Mouse (Mus musculus): ENCODE measurements around the gene Aif1l. TPM values are rescaled to one million over a fixed set of nuclear protein-coding genes. Genes with fewer than 3 reads are reported as not detected.

Gene Aif1l
- polyA plus RNA-seq, 1 experiment from 2014 or later: 110 TPM

DNA sequence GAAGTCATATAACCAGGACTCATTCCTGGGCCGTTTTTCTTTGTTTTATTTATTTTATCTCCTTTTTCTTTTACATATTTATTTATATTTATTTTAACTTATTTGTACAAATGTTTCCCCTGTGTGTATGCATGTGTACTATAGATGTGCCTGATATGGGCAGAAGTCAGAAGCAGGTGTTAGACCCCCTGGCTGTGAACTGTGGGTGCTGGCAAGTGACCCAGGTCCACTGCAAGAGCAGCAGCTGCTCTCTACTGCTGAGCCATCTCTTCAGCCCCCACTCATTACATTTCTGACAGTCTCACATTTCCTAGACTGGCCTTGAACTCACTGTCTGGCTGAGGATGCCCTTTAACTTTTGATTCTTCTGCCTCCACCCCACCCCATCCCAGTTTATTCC, 11.6 kb upstream of the Aif1l start:
- no peak overlapping the region for H3K9ac ChIP-seq (ENCODE audit: low read length)
- no peak overlapping the region for H3K4me3 ChIP-seq (ENCODE audit: low read depth, low read length)
- no peaks in the 10 kb centered on the region for H3K4me1 ChIP-seq (ENCODE audit: control insufficient read depth, insufficient read depth, low read length)
- no peaks in the 10 kb centered on the region for H3K36me3 ChIP-seq (ENCODE audit: control insufficient read depth, insufficient read depth, low read length)
- no peaks in the 10 kb centered on the region for H3K9me3 ChIP-seq (ENCODE audit: control insufficient read depth, low read length)
- no peak overlapping the region for H3K27ac ChIP-seq (replicated peaks; ENCODE audit: low read depth, low read length)
- no peak overlapping the region for H3K4me2 ChIP-seq (ENCODE audit: low read depth, severe bottlenecking)
- no peak for ATAC-seq (ENCODE audit: insufficient number of reproducible peaks, low FRiP score, low TSS enrichment, low read depth)
- no peaks in the 10 kb centered on the region for H3K27me3 ChIP-seq (ENCODE audit: control insufficient read depth, insufficient read depth, low read length)
- WGBS: 92% methylated on average over 1 of the region's 1 CpGs
- no peak for DNase-seq (ENCODE audit: low spot score)

DNA sequence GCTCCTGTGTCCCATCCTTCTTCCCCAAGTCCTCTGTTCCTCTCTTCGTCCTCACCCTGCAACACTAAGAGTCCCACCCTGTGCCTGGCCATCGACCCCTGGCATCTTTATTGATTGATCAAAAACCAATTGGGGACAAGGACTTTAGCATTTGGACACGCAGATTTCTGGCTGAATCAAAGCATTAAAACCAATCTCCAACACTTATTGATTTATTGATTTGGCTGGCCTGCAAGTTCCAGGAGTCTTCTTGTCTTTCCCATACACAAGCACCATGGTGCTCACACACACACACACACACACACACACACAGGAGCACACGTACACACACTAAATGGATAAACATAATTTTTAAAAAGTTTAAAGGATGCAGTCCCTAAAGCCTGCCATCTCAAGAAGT, 6.9 kb upstream of the Aif1l start:
- Histone ChIP-seq H3K27me3 (ENCODE audit: control insufficient read depth, insufficient read depth, low read length) (no peaks in the 10 kb centered on the region), H3K36me3 (ENCODE audit: control insufficient read depth, insufficient read depth, low read length) (no peaks in the 10 kb centered on the region), H3K9ac (ENCODE audit: low read length) (no peak overlapping the region), H3K4me3 (ENCODE audit: low read depth, low read length) (no peak overlapping the region), H3K4me2 (ENCODE audit: low read depth, severe bottlenecking) (no peak overlapping the region), H3K27ac (replicated peaks; ENCODE audit: low read depth, low read length) (no peak overlapping the region), H3K4me1 (ENCODE audit: control insufficient read depth, insufficient read depth, low read length) (no peaks in the 10 kb centered on the region), H3K9me3 (ENCODE audit: control insufficient read depth, low read length) (no peaks in the 10 kb centered on the region)
- DNase-seq (ENCODE audit: low spot score): no peak
- ATAC-seq (ENCODE audit: insufficient number of reproducible peaks, low FRiP score, low TSS enrichment, low read depth): no peak
- 75% methylated on average over 4 of the region's 4 CpGs for WGBS

DNA sequence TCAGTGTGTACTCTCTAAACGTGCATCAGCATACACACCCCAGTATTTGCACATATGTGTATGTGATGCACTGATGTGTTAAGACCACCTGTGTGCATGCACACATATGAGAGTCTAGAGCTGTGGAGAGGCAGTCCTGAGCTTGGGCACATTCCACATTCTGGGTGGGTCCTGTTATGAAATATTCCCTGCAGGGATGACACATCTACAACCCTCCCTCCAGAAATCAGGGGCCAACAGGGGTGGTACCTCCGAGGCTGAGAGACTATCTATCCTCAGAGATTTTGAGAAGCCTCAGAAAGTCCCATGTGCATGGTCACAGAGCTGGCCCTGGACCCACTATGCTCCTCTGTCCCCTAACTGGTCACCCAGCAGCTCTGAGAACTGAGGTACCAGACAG, 4.4 kb upstream of the Aif1l start:
- DNase-seq (ENCODE audit: low spot score) (no peak), ATAC-seq (ENCODE audit: insufficient number of reproducible peaks, low FRiP score, low TSS enrichment, low read depth) (no peak)
- no peaks in the 10 kb centered on the region for H3K4me1 ChIP-seq (ENCODE audit: control insufficient read depth, insufficient read depth, low read length)
- 85% methylated on average over 2 of the region's 2 CpGs for WGBS
- no peaks in the 10 kb centered on the region for H3K27me3 ChIP-seq (ENCODE audit: control insufficient read depth, insufficient read depth, low read length)
- no peak overlapping the region for H3K4me2 ChIP-seq (ENCODE audit: low read depth, severe bottlenecking)
- H3K9me3 ChIP-seq (ENCODE audit: control insufficient read depth, low read length): no peaks in the 10 kb centered on the region
- no peak overlapping the region for H3K9ac ChIP-seq (ENCODE audit: low read length)
- no peaks in the 10 kb centered on the region for H3K36me3 ChIP-seq (ENCODE audit: control insufficient read depth, insufficient read depth, low read length)
- no peak overlapping the region for H3K27ac ChIP-seq (replicated peaks; ENCODE audit: low read depth, low read length)
- no peak overlapping the region for H3K4me3 ChIP-seq (ENCODE audit: low read depth, low read length)

DNA sequence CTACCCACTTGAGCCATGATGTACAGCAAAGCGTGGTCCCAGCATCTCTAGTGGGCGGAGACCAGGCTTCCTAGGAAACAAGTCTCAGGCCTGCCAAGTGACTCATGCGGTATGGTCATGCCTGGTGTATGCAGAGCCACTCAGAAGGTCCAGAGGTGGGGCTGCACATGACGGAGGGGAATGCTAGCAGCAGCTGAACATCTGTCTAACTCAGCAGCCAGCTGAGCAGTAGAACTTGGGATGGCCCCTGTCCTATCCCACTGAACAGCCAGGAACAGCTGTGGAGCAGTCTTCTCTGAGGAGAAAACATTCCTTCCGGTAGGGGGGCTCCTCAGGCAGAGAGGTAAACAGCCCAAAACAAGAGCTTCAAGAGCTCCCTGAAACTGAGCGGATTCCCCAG, 1.5 kb upstream of the Aif1l start:
- WGBS: 77% methylated on average over 6 of the region's 6 CpGs
- H3K4me2 ChIP-seq (ENCODE audit: low read depth, severe bottlenecking): no peak overlapping the region
- H3K9me3 ChIP-seq (ENCODE audit: control insufficient read depth, low read length): no peaks in the 10 kb centered on the region
- no peak for ATAC-seq (ENCODE audit: insufficient number of reproducible peaks, low FRiP score, low TSS enrichment, low read depth)
- H3K27ac ChIP-seq (replicated peaks; ENCODE audit: low read depth, low read length): no peak overlapping the region
- H3K9ac ChIP-seq (ENCODE audit: low read length): no peak overlapping the region
- H3K4me3 ChIP-seq (ENCODE audit: low read depth, low read length): no peak overlapping the region
- no peaks in the 10 kb centered on the region for H3K27me3 ChIP-seq (ENCODE audit: control insufficient read depth, insufficient read depth, low read length)
- no peaks in the 10 kb centered on the region for H3K36me3 ChIP-seq (ENCODE audit: control insufficient read depth, insufficient read depth, low read length)
- no peak for DNase-seq (ENCODE audit: low spot score)
- peaks cover 7% of the 10 kb centered on the region for H3K4me1 ChIP-seq (ENCODE audit: control insufficient read depth, insufficient read depth, low read length)

DNA sequence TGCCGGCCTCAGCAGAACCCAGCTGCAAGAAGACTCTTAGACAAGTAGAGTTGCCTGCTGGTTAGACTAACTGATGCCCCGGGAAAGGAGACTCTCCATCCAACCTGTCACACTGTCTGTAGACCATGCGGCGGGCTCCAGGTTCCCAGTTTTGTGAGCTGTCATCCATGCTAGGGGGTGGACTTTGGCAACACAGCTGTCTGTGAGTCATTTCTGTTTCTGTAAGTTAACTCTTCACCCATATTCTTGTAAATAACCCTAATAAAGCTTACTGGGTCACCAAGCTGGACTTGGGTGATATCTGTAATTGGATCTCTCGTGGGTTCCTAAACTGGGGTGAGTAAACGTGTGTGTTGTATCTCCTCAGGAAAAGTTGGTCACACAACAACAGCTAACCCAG, 1.1 kb upstream of the Aif1l start:
- H3K4me2 ChIP-seq (ENCODE audit: low read depth, severe bottlenecking): no peak overlapping the region
- ATAC-seq (ENCODE audit: insufficient number of reproducible peaks, low FRiP score, low TSS enrichment, low read depth) (no peak), DNase-seq (ENCODE audit: low spot score) (no peak)
- H3K4me1 ChIP-seq (ENCODE audit: control insufficient read depth, insufficient read depth, low read length): peaks cover 7% of the 10 kb centered on the region
- no peak overlapping the region for H3K27ac ChIP-seq (replicated peaks; ENCODE audit: low read depth, low read length)
- no peak overlapping the region for H3K4me3 ChIP-seq (ENCODE audit: low read depth, low read length)
- no peaks in the 10 kb centered on the region for H3K27me3 ChIP-seq (ENCODE audit: control insufficient read depth, insufficient read depth, low read length)
- no peak overlapping the region for H3K9ac ChIP-seq (ENCODE audit: low read length)
- WGBS: 67% methylated on average over 6 of the region's 6 CpGs
- H3K9me3 ChIP-seq (ENCODE audit: control insufficient read depth, low read length): no peaks in the 10 kb centered on the region
- H3K36me3 ChIP-seq (ENCODE audit: control insufficient read depth, insufficient read depth, low read length): no peaks in the 10 kb centered on the region

DNA sequence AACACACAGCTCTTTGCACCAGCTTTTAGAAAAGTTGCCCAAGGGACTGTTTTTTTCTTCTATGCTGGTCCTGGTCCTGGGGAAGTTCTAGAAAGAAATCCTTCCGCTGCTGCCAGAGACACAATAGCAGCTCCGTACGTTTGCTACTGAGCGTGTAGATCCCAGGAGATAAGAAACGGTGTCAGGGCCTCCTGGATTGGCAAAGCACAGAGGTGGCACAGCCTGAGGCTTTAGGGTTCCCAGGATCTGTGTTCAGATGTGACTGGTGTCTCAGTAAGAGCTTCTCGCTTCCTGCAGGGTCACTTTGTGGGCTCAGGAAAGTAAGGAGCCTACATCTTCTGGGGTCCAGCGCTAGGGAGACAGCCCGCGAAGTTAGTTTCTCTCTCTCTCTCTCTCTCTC, 1.0 kb downstream of the Aif1l start:
- Histone ChIP-seq H3K27ac (replicated peaks; ENCODE audit: low read depth, low read length) (no peak overlapping the region), H3K36me3 (ENCODE audit: control insufficient read depth, insufficient read depth, low read length) (0 out of 2 replicates have a peak, but pooled peaks cover 2% of the 10 kb centered on the region), H3K4me2 (ENCODE audit: low read depth, severe bottlenecking) (peak overlapping the region; percentile 87), H3K4me3 (ENCODE audit: low read depth, low read length) (peak overlapping the region; percentile 85), H3K9me3 (ENCODE audit: control insufficient read depth, low read length) (no peaks in the 10 kb centered on the region), H3K27me3 (ENCODE audit: control insufficient read depth, insufficient read depth, low read length) (no peaks in the 10 kb centered on the region), H3K9ac (ENCODE audit: low read length) (peak overlapping the region; percentile 80), H3K4me1 (ENCODE audit: control insufficient read depth, insufficient read depth, low read length) (peaks cover 7% of the 10 kb centered on the region)
- 19% methylated on average over 9 of the region's 9 CpGs for WGBS
- DNase-seq (ENCODE audit: low spot score) (no peak), ATAC-seq (ENCODE audit: insufficient number of reproducible peaks, low FRiP score, low TSS enrichment, low read depth) (no peak)

DNA sequence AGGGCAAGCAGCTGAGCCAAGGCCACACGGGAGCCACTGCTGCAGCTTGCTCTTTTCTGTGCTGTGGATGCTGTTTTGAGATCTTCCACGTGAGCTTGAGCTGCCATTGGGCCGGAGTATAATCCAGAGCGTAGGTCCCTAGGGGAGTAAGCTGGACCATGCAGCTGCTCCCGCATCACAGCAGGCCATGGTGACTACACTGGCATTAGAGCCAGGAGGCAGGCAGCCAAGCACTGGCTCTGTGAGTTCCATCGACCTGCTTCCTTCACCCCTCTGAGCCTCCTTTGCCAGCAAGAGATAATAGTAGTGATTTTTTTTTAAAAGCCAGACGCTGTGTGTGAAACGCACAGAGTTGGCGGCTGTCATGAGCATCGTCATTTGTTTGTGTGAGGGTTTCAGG, 2.3 kb downstream of the Aif1l start:
- Histone ChIP-seq H3K9ac (ENCODE audit: low read length) (no peak overlapping the region), H3K4me3 (ENCODE audit: low read depth, low read length) (no peak overlapping the region), H3K4me2 (ENCODE audit: low read depth, severe bottlenecking) (no peak overlapping the region), H3K27me3 (ENCODE audit: control insufficient read depth, insufficient read depth, low read length) (no peaks in the 10 kb centered on the region), H3K27ac (replicated peaks; ENCODE audit: low read depth, low read length) (no peak overlapping the region), H3K36me3 (ENCODE audit: control insufficient read depth, insufficient read depth, low read length) (0 out of 2 replicates have a peak, but pooled peaks cover 2% of the 10 kb centered on the region), H3K4me1 (ENCODE audit: control insufficient read depth, insufficient read depth, low read length) (peaks cover 7% of the 10 kb centered on the region), H3K9me3 (ENCODE audit: control insufficient read depth, low read length) (no peaks in the 10 kb centered on the region)
- DNase-seq (ENCODE audit: low spot score) (no peak), ATAC-seq (ENCODE audit: insufficient number of reproducible peaks, low FRiP score, low TSS enrichment, low read depth) (no peak)
- 91% methylated on average over 10 of the region's 10 CpGs for WGBS

DNA sequence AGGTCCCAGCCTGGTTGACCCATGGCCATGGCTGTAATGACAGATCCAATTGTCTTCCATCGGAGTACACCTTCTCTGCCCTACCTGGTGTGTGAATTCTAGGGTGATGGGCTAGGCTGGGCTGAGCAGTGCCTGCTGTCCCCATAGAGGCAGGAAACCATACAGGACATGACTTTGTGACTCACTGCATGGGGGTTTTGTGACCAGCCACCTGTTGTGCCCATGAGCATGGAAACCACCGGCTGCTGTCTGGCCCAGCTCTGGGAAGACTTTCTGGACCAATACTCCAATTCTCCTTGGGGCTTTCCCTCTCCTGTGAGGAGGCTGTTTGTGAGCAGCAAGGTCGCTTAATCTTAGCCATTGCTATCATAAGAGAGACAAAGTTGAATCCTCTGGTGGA, 2.8 kb downstream of the Aif1l start:
- DNase-seq (ENCODE audit: low spot score): no peak
- WGBS: 85% methylated on average over 3 of the region's 3 CpGs

DNA sequence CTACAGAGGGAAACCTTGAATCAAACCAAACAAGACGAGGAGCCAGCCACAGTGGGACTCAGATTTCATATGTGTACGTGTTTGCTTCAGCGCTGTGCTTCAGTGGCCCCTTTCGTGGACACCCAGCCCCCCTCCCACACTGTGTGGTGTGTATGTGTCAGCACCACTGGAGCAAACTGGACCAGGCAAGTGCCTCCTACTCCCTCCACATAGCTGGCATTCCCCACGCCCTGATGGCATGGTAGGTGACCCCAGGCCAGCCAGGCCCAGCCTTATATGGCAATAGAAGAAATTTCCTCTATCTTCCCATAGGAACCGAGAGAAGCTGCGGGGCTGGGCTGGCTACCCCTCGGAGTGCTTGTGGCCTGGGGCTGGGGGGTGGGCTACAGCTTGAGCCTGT, 3.7 kb downstream of the Aif1l start:
- Histone ChIP-seq H3K4me2 (ENCODE audit: low read depth, severe bottlenecking) (no peak overlapping the region), H3K36me3 (ENCODE audit: control insufficient read depth, insufficient read depth, low read length) (0 out of 2 replicates have a peak, but pooled peaks cover 2% of the 10 kb centered on the region), H3K27me3 (ENCODE audit: control insufficient read depth, insufficient read depth, low read length) (no peaks in the 10 kb centered on the region), H3K4me3 (ENCODE audit: low read depth, low read length) (no peak overlapping the region), H3K4me1 (ENCODE audit: control insufficient read depth, insufficient read depth, low read length) (peaks cover 7% of the 10 kb centered on the region), H3K9me3 (ENCODE audit: control insufficient read depth, low read length) (no peaks in the 10 kb centered on the region), H3K27ac (replicated peaks; ENCODE audit: low read depth, low read length) (no peak overlapping the region), H3K9ac (ENCODE audit: low read length) (no peak overlapping the region)
- DNase-seq (ENCODE audit: low spot score) (no peak), ATAC-seq (ENCODE audit: insufficient number of reproducible peaks, low FRiP score, low TSS enrichment, low read depth) (no peak)
- 78% methylated on average over 8 of the region's 8 CpGs for WGBS

More for the DNA sequence above, 2.8 kb downstream of the Aif1l start:
- no peaks in the 10 kb centered on the region for H3K27me3 ChIP-seq (ENCODE audit: control insufficient read depth, insufficient read depth, low read length)
- H3K9me3 ChIP-seq (ENCODE audit: control insufficient read depth, low read length): no peaks in the 10 kb centered on the region
- no peak overlapping the region for H3K27ac ChIP-seq (replicated peaks; ENCODE audit: low read depth, low read length)
- H3K4me3 ChIP-seq (ENCODE audit: low read depth, low read length): no peak overlapping the region
- peaks cover 7% of the 10 kb centered on the region for H3K4me1 ChIP-seq (ENCODE audit: control insufficient read depth, insufficient read depth, low read length)
- H3K9ac ChIP-seq (ENCODE audit: low read length): no peak overlapping the region
- no peak overlapping the region for H3K4me2 ChIP-seq (ENCODE audit: low read depth, severe bottlenecking)
- ATAC-seq (ENCODE audit: insufficient number of reproducible peaks, low FRiP score, low TSS enrichment, low read depth): no peak
- 0 out of 2 replicates have a peak, but pooled peaks cover 2% of the 10 kb centered on the region for H3K36me3 ChIP-seq (ENCODE audit: control insufficient read depth, insufficient read depth, low read length)
